Mouse (Mus musculus): ENCODE measurements around the gene Gm17581. TPM values are rescaled to one million over a fixed set of nuclear protein-coding genes. Genes with fewer than 3 reads are reported as not detected.

The Gm17581 gene
- polyA plus RNA-seq, 1 experiment from 2014 or later, result not detected

GRCm38 (mm10) chr2:155729158-155729645 is 6.5 kb downstream of the Gm17581 start, which contains the start of gene Edem2:
Gene Edem2, minus strand, starts transcription at chr2:155729475.
- no peak within 1 kb of the TSS for H3K27ac ChIP-seq

GRCm38 (mm10) chr2:155728742-155729141 is 6.9 kb downstream of the Gm17581 start:
- Histone ChIP-seq H3K27ac (no peak overlapping the region), H3K27me3 (replicated peaks) (no peaks in the 10 kb centered on the region), H3K4me1 (replicated peaks) (peaks cover 11% of the 10 kb centered on the region; the same call in 1 of the 2 replicates), H3K4me3 (replicated peaks) (peak overlapping the region; percentile 94), H3K9ac (peak overlapping the region; percentile 78), H3K9me3 (no peaks in the 10 kb centered on the region), H3K4me2 (replicated peaks) (peak overlapping the region; percentile 83), H3K36me3 (no peaks in the 10 kb centered on the region)
- peak; percentile 18 for ATAC-seq
- WGBS, result 2% methylated on average over 15 of the region's 15 CpGs

More at GRCm38 (mm10) chr2:155729158-155729645, 6.5 kb downstream of the Gm17581 start, which contains the start of gene Edem2:
- Histone ChIP-seq H3K4me2 (replicated peaks) (peak within 1 kb of the TSS; percentile 83), H3K9me3 (no peaks in the 10 kb centered on the region), H3K4me1 (replicated peaks) (peaks cover 11% of the 10 kb centered on the region; the same call in 1 of the 2 replicates), H3K36me3 (no peaks in the 10 kb centered on the region), H3K27me3 (replicated peaks) (no peaks in the 10 kb centered on the region), H3K9ac (peak within 1 kb of the TSS; percentile 78), H3K4me3 (replicated peaks) (peak within 1 kb of the TSS; percentile 94)
- ATAC-seq, result peak; percentile 95
- under 1% methylated on average over 33 of the region's 33 CpGs for WGBS

GRCm38 (mm10) chr2:155727764-155728395 is 7.8 kb downstream of the Gm17581 start:
- 59% methylated on average over 7 of the region's 7 CpGs for WGBS
- Histone ChIP-seq H3K4me2 (replicated peaks) (peak overlapping the region; percentile 83), H3K36me3 (no peaks in the 10 kb centered on the region), H3K4me3 (replicated peaks) (no peak overlapping the region), H3K27me3 (replicated peaks) (no peaks in the 10 kb centered on the region), H3K4me1 (replicated peaks) (peaks cover 11% of the 10 kb centered on the region; the same call in 1 of the 2 replicates), H3K9me3 (no peaks in the 10 kb centered on the region), H3K9ac (no peak overlapping the region; the same call in 1 of the 2 replicates), H3K27ac (no peak overlapping the region)
- peak; percentile 32 for ATAC-seq

GRCm38 (mm10) chr2:155726302-155726701 is 9.4 kb downstream of the Gm17581 start:
- Histone ChIP-seq H3K27me3 (replicated peaks) (no peaks in the 10 kb centered on the region), H3K4me2 (replicated peaks) (no peak overlapping the region), H3K4me3 (replicated peaks) (no peak overlapping the region), H3K4me1 (replicated peaks) (peaks cover 11% of the 10 kb centered on the region; the same call in 1 of the 2 replicates), H3K9ac (no peak overlapping the region), H3K9me3 (no peaks in the 10 kb centered on the region), H3K36me3 (no peaks in the 10 kb centered on the region), H3K27ac (no peak overlapping the region)
- 78% methylated on average over 7 of the region's 7 CpGs for WGBS
- no peak for ATAC-seq

GRCm38 (mm10) chr2:155724526-155724925 is 11.1 kb downstream of the Gm17581 start:
- 85% methylated on average over 6 of the region's 6 CpGs for WGBS
- Histone ChIP-seq H3K36me3 (no peaks in the 10 kb centered on the region), H3K4me1 (replicated peaks) (peaks cover 11% of the 10 kb centered on the region; the same call in 1 of the 2 replicates), H3K27me3 (replicated peaks) (no peaks in the 10 kb centered on the region), H3K9me3 (no peaks in the 10 kb centered on the region), H3K4me3 (replicated peaks) (no peak overlapping the region), H3K27ac (no peak overlapping the region), H3K4me2 (replicated peaks) (no peak overlapping the region), H3K9ac (no peak overlapping the region)
- no peak for ATAC-seq

GRCm38 (mm10) chr2:155724036-155724435 is 11.6 kb downstream of the Gm17581 start:
- peaks cover 11% of the 10 kb centered on the region; the same call in 1 of the 2 replicates for H3K4me1 ChIP-seq (replicated peaks)
- H3K9ac ChIP-seq, result no peak overlapping the region
- no peak for ATAC-seq
- no peak overlapping the region for H3K27ac ChIP-seq
- no peaks in the 10 kb centered on the region for H3K27me3 ChIP-seq (replicated peaks)
- H3K4me3 ChIP-seq (replicated peaks), result no peak overlapping the region
- H3K4me2 ChIP-seq (replicated peaks), result no peak overlapping the region
- H3K9me3 ChIP-seq, result no peaks in the 10 kb centered on the region
- no peaks in the 10 kb centered on the region for H3K36me3 ChIP-seq
- WGBS, result 64% methylated on average over 5 of the region's 5 CpGs

- Histone ChIP-seq H3K9ac (no peak overlapping the region), H3K4me1 (replicated peaks) (no peaks in the 10 kb centered on the region), H3K27ac (no peak overlapping the region), H3K27me3 (replicated peaks) (no peaks in the 10 kb centered on the region), H3K4me2 (replicated peaks) (no peak overlapping the region), H3K36me3 (peaks cover 4% of the 10 kb centered on the region; the same call in 1 of the 2 replicates), H3K4me3 (replicated peaks) (no peak overlapping the region), H3K9me3 (no peaks in the 10 kb centered on the region)
- no peak for ATAC-seq
- 79% methylated on average over 5 of the region's 5 CpGs for WGBS
These were observed 15.1 kb downstream of the Gm17581 start for GRCm38 (mm10) chr2:155720585-155720984.

GRCm38 (mm10) chr2:155717082-155717990 is 18.3 kb downstream of the Gm17581 start:
- no peak overlapping the region for H3K4me3 ChIP-seq (replicated peaks)
- peaks cover 12% of the 10 kb centered on the region; the same call in 1 of the 2 replicates for H3K36me3 ChIP-seq
- H3K9ac ChIP-seq, result no peak overlapping the region
- no peaks in the 10 kb centered on the region for H3K4me1 ChIP-seq (replicated peaks)
- 85% methylated on average over 12 of the region's 12 CpGs for WGBS
- H3K27ac ChIP-seq, result no peak overlapping the region
- no peaks in the 10 kb centered on the region for H3K9me3 ChIP-seq
- H3K4me2 ChIP-seq (replicated peaks), result no peak overlapping the region
- H3K27me3 ChIP-seq (replicated peaks), result no peaks in the 10 kb centered on the region
- ATAC-seq, result peak; percentile 59

GRCm38 (mm10) chr2:155710557-155710956 is 25.1 kb downstream of the Gm17581 start:
- H3K9ac ChIP-seq, result no peak overlapping the region
- no peaks in the 10 kb centered on the region for H3K9me3 ChIP-seq
- peaks cover 15% of the 10 kb centered on the region for H3K36me3 ChIP-seq
- no peaks in the 10 kb centered on the region for H3K4me1 ChIP-seq (replicated peaks)
- H3K27ac ChIP-seq, result no peak overlapping the region
- WGBS, result 82% methylated on average over 11 of the region's 11 CpGs
- H3K27me3 ChIP-seq (replicated peaks), result no peaks in the 10 kb centered on the region
- no peak for ATAC-seq
- no peak overlapping the region for H3K4me3 ChIP-seq (replicated peaks)
- H3K4me2 ChIP-seq (replicated peaks), result no peak overlapping the region

GRCm38 (mm10) chr2:155707251-155707650 is 28.4 kb downstream of the Gm17581 start:
- H3K4me2 ChIP-seq (replicated peaks), result no peak overlapping the region
- H3K27ac ChIP-seq, result no peak overlapping the region
- H3K36me3 ChIP-seq, result peaks cover 7% of the 10 kb centered on the region; the same call in 1 of the 2 replicates
- no peaks in the 10 kb centered on the region for H3K9me3 ChIP-seq
- no peaks in the 10 kb centered on the region for H3K4me1 ChIP-seq (replicated peaks)
- 70% methylated on average over 4 of the region's 4 CpGs for WGBS
- no peaks in the 10 kb centered on the region for H3K27me3 ChIP-seq (replicated peaks)
- no peak for ATAC-seq
- H3K4me3 ChIP-seq (replicated peaks), result no peak overlapping the region
- no peak overlapping the region for H3K9ac ChIP-seq

- peaks cover 4% of the 10 kb centered on the region; the same call in 1 of the 2 replicates for H3K36me3 ChIP-seq
These were observed 32.0 kb downstream of the Gm17581 start for GRCm38 (mm10) chr2:155703630-155704029.

GRCm38 (mm10) chr2:155701399-155701919 is 34.2 kb downstream of the Gm17581 start:
- Histone ChIP-seq H3K27me3 (replicated peaks) (no peaks in the 10 kb centered on the region), H3K36me3 (peaks cover 4% of the 10 kb centered on the region; the same call in 1 of the 2 replicates), H3K4me2 (replicated peaks) (no peak overlapping the region), H3K27ac (no peak overlapping the region), H3K4me3 (replicated peaks) (no peak overlapping the region), H3K9me3 (no peaks in the 10 kb centered on the region), H3K4me1 (replicated peaks) (no peaks in the 10 kb centered on the region), H3K9ac (no peak overlapping the region)
- WGBS, result 77% methylated on average over 19 of the region's 19 CpGs
- ATAC-seq, result no peak

More at GRCm38 (mm10) chr2:155703630-155704029, 32.0 kb downstream of the Gm17581 start:
- Histone ChIP-seq H3K4me3 (replicated peaks) (no peak overlapping the region), H3K27ac (no peak overlapping the region), H3K27me3 (replicated peaks) (no peaks in the 10 kb centered on the region), H3K4me1 (replicated peaks) (no peaks in the 10 kb centered on the region), H3K4me2 (replicated peaks) (no peak overlapping the region), H3K9me3 (no peaks in the 10 kb centered on the region), H3K9ac (no peak overlapping the region)
- 68% methylated on average over 4 of the region's 4 CpGs for WGBS
- ATAC-seq, result no peak
